Mouse (Mus musculus) embryonic fibroblast, embryonic 13.5 days (primary cell): ENCODE data around the gene Vdr. TPM values are rescaled to one million over a fixed set of nuclear protein-coding genes. Genes with fewer than 3 reads are reported as not detected.
A peak's percentile ranks its signal among the peaks of the same experiment; 100 is the strongest.

Experiments
- H3K27ac ChIP-seq: 2 replicates; pipeline ENCODE4 v1.5.1; 2012; ENCODE audit warnings: low read length, control low read depth, inconsistent platforms; ENCODE audit not compliant: insufficient read depth
- H3K4me1 ChIP-seq: 2 replicates; pipeline ENCODE4 v1.6.1; 2011; ENCODE audit warnings: low read length; ENCODE audit not compliant: control insufficient read depth, insufficient read depth
- H3K4me3 ChIP-seq: 2 replicates; pipeline ENCODE4 v1.5.1; 2011; ENCODE audit warnings: mild to moderate bottlenecking, control low read depth, low read length; ENCODE audit not compliant: insufficient read depth
- CTCF ChIP-seq: IDR thresholded peaks from 2 replicates; pipeline ENCODE4 v1.5.1; 2011; ENCODE audit warnings: mild to moderate bottlenecking, control low read depth, low read length, moderate library complexity, borderline replicate concordance; ENCODE audit not compliant: insufficient read depth
- POLR2A ChIP-seq: IDR thresholded peaks from 2 replicates; pipeline ENCODE4 v1.6.1; 2011; ENCODE audit warnings: low read depth, mild to moderate bottlenecking, control low read depth, low read length, moderate library complexity
- polyA plus RNA-seq: library from polyadenylated mRNA; stranded (reverse); fragments of >200 nt; gene quantifications from 2 replicates; pipeline ENCODE4 v1.2.4, GENCODE M21; 2011; ENCODE audit warnings: low read depth; ENCODE audit not compliant: missing spikeins, insufficient read length

The Vdr gene
- polyA plus RNA-seq, 1 experiment = 4.8 TPM

GRCm38 (mm10) chr15:97851011-97851410, 59.4 kb downstream of the Vdr start:
- Histone ChIP-seq H3K27ac (no peak overlapping the region), H3K4me3 (no peak overlapping the region), H3K4me1 (no peaks in the 10 kb centered on the region)
- TF ChIP-seq CTCF (no peak), POLR2A (no peak)

- TF ChIP-seq CTCF (0 out of 2 replicates have a peak, but pooled peaks have one; percentile 20), POLR2A (no peak)
- Histone ChIP-seq H3K4me1 (no peaks in the 10 kb centered on the region), H3K27ac (no peak overlapping the region), H3K4me3 (no peak overlapping the region)
Observed at GRCm38 (mm10) chr15:97850441-97850840, 60.0 kb downstream of the Vdr start.

GRCm38 (mm10) chr15:97849116-97849911, 61.1 kb downstream of the Vdr start:
- Histone ChIP-seq H3K4me1 (no peaks in the 10 kb centered on the region), H3K27ac (peak overlapping the region; percentile 9; the same call in 1 of the 2 replicates), H3K4me3 (peak overlapping the region; percentile 11)
- 0 out of 2 replicates have a peak, but pooled peaks have one; percentile 32 for TF ChIP-seq CTCF
- TF ChIP-seq POLR2A = no peak

- no peak overlapping the region for H3K27ac ChIP-seq
- H3K4me3 ChIP-seq = no peak overlapping the region
- H3K4me1 ChIP-seq = no peaks in the 10 kb centered on the region
- no peak for TF ChIP-seq POLR2A
- TF ChIP-seq CTCF = no peak
Observed at GRCm38 (mm10) chr15:97847866-97848265, 62.6 kb downstream of the Vdr start.

DNA sequence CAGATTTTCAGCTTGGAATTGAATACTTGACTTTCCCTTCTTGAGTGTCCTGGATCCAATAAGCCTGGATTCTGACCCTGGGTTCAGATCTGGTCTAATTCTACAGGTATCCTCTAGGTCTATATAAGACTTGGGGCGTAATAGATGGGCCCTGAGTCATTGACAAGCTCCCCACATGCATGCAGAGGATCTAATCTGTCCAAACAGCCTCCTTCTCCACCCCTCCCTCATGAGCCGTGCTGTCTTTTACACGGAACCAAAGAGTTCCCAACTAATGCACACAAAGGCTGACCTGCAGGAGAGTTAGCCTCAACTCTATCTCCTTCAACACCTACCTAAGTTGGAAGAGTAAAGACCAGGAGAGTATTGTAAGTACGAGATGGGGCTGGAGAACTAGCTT, 63.1 kb downstream of the Vdr start:
- H3K4me1 ChIP-seq = no peaks in the 10 kb centered on the region
- TF ChIP-seq POLR2A = no peak
- TF ChIP-seq CTCF = no peak

GRCm38 (mm10) chr15:97846121-97846882, 64.1 kb downstream of the Vdr start:
- no peak for TF ChIP-seq CTCF
- TF ChIP-seq POLR2A = no peak
- Histone ChIP-seq H3K4me1 (no peaks in the 10 kb centered on the region), H3K4me3 (no peak overlapping the region), H3K27ac (no peak overlapping the region)

More for the DNA sequence above, 63.1 kb downstream of the Vdr start:
- H3K27ac ChIP-seq = no peak overlapping the region
- H3K4me3 ChIP-seq = no peak overlapping the region

DNA sequence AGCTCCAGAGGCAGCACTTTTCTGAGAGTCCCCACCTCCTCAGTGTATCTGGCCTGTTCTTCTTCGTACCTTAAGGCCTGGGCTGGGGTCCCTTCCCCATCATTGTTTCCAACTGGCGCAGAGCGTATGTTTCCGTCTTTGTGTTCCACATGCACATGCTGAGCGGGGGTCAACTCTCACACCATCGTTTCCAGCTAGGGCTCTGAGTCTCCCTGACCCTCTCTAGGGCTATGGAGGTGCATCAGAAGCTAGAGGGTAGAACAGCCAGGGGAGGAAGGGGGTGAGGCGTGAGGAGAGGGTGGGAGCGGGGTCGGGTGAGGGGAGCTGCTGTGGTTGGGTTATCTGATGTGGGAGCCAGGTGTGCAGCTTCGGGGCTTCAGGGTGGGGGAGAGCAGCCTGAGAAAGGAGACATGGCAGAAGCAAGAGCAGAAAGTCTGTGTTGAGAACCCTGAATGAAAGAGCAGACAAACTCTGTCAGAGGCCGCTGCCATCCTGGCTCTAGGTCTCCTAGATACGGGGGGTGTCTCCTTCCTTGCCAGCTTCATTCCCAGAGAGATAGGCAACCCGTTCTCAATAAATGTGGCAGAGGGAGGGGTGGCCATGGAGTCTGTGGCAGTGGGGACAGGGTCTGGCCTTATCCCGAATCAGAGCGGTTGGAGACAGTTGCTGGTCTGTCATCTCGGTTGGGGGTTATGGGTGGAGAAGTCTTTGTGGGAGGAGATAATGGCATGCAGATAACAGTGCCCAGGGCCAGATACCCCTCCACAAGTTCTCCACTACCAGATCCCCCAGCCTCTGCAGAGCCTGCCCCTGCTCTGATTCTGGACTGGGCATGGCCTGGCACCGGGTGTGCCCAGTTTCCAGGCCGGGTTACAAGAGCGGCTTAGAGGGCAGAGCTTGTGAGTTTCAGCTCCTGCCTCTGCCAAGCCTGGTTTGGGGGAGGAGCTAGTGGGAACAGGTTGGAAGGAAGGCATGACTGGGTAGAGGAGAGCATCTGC, 66.1 kb downstream of the Vdr start, which contains the start of gene Hdac7:
Gene Hdac7, minus strand, starts transcription at position 466 of the 998 bp plus-strand sequence.
- Histone ChIP-seq H3K27ac (no peak within 1 kb of the TSS), H3K4me1 (0 out of 2 replicates have a peak, but pooled peaks cover 5% of the 10 kb centered on the region), H3K4me3 (no peak within 1 kb of the TSS)
- no peak for TF ChIP-seq POLR2A

DNA sequence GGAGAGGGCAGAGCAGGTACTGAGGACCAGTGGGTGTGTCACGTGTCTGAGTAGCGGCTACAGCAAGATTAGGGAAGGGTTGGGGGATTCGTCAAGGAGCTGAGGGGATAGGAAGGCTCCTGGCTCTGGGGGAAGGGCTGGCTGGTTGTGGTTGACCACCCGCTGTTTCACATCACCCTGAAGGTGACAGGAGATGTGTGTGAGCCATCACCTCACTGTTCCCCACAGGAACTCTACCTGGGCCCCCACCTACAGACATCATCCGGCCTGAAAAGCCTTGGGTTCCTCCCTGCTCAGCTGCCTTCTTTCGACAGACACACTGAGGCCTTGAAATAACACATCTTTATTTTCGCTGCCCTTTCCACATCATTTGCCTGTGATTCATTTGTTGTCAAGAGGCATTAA, 67.2 kb downstream of the Vdr start:
- Histone ChIP-seq H3K4me3 (no peak overlapping the region), H3K27ac (no peak overlapping the region), H3K4me1 (0 out of 2 replicates have a peak, but pooled peaks cover 5% of the 10 kb centered on the region)
- TF ChIP-seq CTCF (no peak), POLR2A (no peak)

DNA sequence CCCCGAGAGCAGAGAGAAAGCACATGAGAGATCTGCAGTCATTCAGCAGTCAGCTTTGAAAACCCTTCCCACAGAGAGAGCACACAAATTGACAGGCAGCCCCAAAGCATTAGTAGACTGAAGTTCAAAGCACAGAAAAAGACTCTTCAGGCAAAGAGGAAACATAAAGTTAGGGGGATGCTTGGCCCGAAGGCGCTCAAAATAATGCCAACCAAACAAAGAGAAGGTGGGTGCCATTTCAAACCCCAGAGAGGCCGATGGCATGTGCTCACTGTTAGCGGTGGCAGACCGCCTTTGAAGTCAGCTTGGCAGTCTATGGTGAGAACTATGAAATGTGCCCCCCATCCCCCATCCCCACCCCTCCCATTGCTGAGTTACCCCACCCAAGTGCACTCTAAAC, 68.4 kb downstream of the Vdr start:
- Histone ChIP-seq H3K27ac (no peak overlapping the region), H3K4me3 (no peak overlapping the region), H3K4me1 (peaks cover 5% of the 10 kb centered on the region; the same call in 1 of the 2 replicates)
- TF ChIP-seq POLR2A (no peak), CTCF (no peak)
